Mouse (Mus musculus): ENCODE results near the gene Glb1.
"Not testable (repeated sequence)": the region's sequence is repeated elsewhere in the genome, so short reads cannot be mapped to it uniquely, and the experiment has no call there.

The Glb1 gene

DNA sequence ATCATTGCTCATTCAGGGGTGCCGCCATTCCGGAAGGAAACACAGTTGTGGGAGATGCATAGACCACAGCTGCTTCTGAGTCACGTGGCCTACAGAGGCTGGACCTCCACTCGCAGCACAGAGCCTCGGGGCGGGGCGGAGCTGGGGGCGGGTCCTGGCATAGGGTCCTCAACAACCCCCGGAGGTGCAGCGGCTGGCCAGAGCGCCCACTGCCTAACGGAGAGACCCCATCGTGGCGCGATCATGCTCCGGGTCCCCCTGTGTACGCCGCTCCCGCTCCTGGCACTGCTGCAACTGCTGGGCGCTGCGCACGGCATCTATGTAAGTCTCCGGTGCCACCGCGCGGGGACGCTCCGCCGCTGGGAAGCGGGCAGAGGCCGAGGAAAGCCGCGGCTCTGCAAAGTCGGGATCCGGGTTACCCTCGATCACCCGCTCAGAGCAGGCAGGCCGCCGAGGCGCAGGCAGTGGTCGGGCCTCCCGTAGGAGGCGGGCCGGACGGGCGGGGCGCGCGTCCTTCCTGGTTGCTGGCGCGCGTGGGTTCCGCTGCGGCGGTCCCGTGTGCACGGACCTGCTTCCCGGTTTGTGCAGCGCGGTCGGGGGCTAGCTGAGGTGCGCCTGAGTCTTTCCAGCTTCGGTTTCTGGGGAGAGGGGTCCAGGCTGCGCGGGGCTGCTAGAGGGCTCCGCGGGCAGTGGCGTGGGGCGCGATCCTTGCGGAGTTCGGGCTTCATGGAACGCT is at the start of gene Glb1, which contains the start of gene Tmppe:
TSS of gene Glb1 (plus strand) at position 128 of the 736 bp plus-strand sequence.
TSS of gene Tmppe (plus strand) at position 157 of the 736 bp plus-strand sequence.
- DNase-seq (ENCODE audit: low read depth, low spot score) = peak; percentile 85

DNA sequence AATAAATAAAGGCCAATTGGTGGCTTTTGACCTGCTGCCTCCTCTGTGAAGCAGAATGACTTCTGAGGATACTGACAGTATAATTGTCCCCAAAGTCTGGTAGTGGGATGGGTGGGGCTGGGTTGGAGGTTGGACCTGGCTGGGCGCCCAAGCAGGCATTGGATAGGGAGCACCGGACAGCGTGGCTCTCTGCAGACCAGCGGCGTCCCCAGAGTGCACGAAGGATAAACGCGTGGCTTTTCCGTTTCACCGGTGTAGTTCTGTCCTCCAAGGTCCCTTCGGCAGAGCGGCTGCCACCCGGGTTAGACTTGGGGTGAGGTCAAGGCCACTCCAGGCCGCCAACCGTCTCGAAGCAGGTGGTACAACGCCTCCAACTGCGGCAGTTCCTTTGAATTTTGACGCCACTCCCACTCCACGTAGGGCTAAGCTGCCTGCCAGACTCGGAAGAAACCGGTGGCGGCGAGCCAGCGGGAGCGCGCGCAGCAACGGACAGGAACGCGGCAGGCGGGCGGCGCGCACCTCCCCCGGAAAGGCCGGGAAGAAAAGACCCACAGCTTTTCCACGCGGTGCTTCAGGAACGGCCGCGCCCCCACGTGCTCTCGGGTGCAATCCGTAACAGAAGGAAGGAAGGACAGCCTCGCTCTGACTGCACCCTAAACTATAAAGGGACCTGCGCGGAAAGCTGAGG is 32.9 kb upstream of the Glb1 start:
- DNase-seq (ENCODE audit: low read depth, low spot score) = peak; percentile 50

DNA sequence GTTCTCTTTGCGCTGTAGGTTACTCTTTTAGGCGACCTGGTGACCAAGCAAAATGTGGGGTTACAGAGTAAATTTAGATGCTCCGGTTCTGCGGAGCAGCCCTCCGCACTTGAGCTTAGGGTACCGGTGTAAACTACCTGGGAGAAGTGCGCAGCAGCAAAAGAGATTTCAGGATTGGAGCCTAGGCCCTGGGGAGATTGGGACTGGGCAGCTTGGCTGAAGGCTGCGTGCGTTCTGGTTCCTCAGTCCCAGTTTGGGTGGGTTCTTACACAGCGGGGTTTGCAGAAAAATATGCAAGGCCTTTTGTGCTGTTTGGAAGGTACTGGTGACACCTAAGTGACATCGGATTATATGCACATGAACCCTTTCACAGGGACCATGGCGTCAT is 32.4 kb upstream of the Glb1 start:
- DNase-seq (ENCODE audit: low read depth, low spot score) = no peak

DNA sequence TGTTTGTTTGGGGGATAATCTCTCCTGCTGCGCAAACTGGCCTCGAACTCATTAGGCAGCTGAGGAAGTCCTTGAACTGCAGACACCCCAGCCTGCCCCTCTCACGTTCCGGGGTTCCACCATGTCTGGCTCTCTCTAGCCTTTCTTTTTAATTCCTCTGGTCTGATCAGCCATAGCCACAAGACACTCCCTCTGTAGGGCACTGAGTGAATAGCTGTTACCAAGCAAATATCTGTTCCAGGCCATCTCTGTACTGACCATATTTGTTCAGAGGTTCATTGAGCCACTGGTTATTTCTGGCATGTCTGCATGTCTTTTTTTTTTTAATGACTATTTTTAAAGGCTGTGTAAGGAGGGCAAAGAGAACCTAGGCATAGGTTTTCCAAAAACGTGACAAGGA is 31.5 kb upstream of the Glb1 start:
- not testable (repeated sequence) for DNase-seq (ENCODE audit: low read depth, low spot score)

DNA sequence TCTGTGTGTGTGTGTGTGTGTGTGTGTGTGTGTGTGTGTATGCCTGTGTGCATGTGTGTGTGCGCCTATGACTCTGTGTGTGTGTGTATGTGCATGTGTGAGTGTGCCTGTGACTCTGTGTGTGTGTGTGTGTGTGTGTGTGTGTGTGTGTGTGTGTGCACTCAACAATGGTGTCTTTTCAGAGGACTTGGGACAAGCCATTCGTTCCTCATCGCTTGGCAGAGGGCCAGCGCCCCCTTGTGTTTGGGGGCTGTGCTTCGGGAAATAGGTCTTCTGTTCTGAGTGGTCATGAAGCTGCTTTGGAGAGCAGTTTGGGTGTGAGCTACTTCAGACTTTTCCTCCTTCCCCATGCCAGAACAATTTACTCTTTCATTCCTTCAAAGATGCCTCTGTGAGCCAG is 29.2 kb upstream of the Glb1 start:
- DNase-seq (ENCODE audit: low read depth, low spot score) = not testable (repeated sequence)

DNA sequence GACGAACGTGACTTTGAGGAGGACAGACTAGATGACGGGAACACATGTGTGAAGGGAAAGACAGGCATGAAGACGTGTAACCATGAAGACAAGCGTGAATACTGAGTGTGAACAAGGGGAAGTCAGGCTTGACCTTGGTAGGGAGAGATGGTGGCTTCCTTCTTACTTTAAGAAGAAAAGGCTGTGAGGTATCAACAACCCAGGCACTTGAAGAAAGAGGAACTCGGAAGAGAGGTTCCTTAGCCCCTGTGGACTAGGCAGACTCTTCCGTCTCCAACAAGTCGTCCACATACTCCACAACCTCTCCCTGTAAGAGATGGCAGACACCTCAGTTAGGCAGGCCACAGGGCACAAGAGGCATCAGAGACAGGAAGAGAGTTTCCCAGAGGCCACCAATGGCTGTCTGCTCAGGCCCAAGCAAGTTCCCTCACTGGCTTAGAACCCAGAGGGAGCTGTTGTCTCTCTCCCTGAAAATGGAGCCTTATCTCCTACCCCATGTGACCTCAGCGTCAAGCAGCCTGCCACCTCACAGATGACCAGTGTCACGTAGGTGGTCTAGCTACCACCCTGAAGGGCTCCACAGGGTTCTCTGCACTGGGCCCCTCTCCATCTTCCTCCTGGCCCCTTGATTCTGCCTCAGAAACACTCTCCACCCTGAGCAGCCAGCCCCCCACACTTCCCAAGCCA is 25.5 kb upstream of the Glb1 start:
- DNase-seq (ENCODE audit: low read depth, low spot score) = no peak

DNA sequence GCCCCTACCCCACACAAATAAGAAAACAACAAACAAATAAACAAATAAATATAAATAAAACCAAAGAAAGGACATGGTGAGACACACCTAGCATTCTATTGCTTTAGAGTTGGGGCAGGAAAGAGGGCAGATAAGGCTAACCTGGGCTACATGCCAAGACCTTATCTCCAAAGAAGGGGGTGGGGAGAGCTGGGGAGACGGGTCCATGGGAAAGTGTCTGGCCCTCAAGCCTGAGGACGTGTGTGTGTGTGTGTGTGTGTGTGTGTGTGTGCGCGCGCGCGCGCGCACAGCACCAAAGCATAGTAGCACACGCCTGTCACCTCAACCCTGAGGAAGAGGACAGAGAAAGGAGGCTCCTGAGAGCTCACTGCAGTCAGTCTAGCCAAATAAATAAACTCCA is 23.7 kb upstream of the Glb1 start:
- DNase-seq (ENCODE audit: low read depth, low spot score) = no peak

DNA sequence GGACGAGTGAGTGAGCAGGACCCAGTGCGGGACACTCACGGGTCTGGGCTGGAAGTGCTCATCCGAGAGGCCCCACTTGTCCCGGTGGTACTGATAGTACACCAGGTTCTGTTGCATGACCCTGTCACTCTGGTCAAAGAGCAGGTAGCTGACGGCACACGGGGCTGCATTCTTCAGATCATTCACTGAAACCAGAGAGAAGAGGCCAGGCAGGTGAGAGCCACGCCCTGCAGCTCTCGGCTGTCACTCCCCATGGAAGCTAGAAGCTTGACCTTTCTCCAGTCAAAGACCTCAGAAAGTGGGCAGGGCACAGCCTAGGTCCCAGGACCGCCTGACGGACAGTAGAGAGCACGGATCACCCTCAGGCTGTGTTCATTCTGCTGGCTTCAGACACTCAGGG is 21.0 kb upstream of the Glb1 start:
- DNase-seq (ENCODE audit: low read depth, low spot score) = no peak

DNA sequence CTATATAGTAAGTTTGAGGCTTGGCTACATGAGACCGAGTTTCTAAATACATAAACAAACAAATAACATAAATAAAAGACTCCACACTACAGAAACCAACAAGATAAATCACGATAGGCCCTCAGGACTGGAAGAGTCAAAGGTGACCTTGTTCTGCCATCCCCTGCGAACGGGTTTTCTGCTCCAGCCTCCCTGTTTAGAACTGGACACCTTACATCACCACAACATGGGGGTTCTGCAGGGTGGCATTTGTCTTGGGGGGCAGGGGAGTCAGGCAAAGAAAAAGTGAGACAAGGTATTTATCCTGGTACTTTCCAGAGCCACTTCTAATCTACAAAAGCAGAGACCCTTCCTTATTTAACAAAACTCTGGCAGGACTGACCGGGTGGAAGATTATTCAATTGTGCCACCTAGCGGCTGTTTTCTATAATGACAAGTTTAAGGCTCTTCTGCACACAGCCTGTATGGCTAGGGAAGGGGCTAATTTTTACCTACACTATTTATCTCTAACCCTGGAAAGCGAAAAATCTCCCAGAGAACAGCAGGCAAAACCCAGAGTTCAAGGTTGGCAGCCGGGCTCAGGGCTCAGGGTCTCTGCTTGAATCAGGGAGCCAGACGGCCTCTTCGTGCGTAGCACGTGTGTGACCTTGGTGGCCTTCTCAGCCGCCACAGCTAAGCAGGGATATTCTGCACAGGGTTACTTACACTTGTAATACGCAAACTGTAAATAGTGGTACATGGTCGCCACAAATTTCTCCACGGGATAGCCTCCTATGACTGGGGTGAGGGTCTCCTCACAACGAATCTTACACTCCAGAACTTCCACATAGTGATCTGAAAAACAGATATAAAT is 19.8 kb upstream of the Glb1 start:
- no peak for DNase-seq (ENCODE audit: low read depth, low spot score)

DNA sequence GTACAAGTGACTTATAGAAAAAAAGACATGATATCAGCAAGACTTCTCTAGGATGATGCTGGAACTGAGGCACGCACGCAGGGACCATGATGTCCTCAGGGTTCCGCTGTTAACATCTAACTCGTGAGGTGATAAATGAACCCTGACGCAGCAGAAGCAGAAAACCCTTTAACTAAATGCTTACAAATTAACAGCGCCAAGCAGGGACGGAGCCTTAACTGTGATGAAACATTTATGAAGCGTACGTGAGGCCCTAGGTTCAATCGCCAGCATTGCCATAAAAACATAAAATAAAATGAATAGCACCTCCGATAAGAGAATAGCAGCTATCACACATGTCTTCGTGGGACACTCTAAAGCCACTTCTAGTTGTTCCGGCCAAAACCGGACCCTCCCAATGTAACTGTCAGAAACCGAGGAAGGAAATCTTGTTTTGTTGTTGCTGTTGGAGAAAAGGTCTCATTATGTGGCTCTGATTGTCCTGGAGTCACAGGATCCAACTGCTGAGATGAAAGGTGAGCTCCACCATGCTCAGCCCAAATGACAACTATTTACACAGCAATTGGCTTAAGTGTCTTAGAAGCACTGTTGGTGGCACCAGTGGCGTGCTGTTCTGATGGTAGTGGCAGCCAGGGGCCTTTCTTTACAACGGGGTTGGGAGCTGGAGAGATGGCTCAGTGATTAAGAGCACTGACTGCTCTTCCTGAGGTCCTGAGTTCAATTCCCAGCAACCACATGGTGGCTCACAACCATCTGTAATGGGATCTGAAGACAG is 17.8 kb upstream of the Glb1 start:
- no peak for DNase-seq (ENCODE audit: low read depth, low spot score)

DNA sequence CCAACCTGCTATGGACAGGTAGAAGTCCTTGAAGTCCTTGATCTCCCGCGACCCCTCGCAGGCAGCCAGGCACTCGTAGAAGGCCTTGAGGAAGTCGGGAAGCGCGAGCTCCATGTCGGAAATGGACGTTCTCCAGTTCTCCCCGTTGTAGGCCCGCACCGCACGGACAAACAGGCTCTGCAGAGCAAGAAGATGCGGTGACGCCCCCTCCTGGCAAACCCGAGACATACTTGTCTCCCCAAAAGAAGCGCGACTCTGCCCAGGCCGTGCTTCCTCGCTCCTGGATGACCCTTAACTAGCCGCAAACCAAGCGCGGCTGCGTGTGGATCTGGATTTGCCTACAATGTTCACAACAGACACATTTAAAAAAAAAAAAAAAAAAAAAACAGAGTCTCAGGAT is 16.2 kb upstream of the Glb1 start:
- no peak for DNase-seq (ENCODE audit: low read depth, low spot score)

DNA sequence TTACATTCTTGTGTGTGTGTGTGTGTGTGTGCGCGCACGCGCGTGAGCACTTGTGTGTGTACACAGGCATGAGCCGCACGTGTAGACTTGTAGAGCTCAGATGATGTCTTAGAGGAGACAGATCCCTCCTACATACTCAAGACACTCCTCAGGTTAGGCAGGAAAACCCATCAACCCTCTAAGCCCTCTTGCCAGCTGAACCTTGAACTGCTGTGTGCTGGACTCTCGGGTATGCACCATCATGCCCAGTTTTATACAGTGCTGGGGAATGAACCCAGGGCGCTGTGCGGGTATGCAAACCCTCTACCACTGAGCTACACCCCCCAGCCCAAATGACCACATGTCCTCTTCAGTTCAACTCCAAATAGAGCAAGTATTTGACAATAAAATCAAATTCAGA is 15.7 kb upstream of the Glb1 start:
- no peak for DNase-seq (ENCODE audit: low read depth, low spot score)

DNA sequence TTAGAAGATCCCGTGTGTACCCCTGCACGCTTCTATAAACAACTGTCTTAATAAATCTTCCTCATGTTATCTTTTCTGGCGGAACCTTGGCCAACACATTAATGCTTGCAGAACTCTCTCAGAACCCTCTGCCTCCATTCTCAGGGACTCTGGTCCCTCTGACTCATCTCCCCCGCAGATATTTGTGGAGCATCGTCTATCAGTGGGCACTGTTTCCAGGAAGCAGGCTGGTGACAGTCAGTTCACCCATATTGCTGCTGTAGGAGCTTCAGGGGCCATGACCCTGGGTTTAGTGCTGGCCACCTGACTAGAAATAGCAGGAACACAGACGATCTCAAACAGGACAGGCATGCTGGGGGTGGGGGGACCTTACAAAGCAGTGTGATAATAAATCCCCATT is 13.8 kb upstream of the Glb1 start:
- no peak for DNase-seq (ENCODE audit: low read depth, low spot score)

DNA sequence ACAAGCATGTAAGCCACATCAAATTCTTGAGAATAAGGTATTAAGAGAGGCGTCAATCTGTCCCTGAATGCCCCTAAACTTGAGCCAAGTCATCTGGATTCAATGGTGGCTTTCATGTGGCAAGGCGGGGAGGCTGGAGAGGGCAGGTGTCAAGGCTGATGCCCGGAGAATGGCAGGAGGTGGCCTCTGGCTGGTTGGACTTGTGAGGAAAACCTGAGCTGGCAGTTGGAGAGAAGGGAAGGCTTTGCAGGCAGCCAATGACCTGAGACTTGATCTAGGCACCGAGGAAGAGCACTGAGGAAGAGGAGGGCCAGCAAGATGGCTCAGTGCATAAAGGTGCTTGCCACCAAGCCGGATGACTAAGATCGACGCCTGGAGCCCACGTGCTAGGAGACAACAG is 12.6 kb upstream of the Glb1 start:
- no peak for DNase-seq (ENCODE audit: low read depth, low spot score)

DNA sequence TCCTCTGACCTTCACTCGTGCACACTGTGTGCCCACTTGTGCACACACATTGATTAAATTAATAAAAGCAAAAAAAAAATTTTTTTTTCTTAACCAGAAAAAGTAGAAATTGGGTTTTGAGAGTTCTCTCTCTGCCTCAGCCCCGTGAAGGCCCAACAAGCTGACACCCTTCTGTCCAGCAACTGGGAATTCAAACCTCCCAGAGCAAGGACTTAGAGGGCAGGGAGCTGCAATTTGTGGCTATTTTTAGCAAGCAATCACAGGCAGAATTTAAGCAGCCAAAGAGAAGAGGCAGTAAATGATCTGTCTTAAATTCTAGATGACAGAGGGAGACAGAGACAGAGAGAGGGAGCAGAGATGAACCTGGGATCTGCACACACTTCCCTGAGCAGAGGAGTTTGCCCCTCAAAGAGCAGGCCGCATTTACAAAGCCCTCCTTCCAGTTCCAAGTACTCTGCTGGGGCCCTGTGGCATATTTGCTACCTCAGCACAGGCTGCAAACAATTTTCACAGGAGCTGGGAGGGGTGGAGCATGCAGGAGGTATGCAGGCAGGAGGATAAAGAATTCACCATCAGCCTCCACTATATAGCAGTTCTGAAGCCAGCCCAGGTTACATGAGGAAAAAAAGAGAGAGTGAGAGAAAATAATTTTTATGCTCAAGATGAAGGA is 12.0 kb upstream of the Glb1 start:
- DNase-seq (ENCODE audit: low read depth, low spot score) = no peak

DNA sequence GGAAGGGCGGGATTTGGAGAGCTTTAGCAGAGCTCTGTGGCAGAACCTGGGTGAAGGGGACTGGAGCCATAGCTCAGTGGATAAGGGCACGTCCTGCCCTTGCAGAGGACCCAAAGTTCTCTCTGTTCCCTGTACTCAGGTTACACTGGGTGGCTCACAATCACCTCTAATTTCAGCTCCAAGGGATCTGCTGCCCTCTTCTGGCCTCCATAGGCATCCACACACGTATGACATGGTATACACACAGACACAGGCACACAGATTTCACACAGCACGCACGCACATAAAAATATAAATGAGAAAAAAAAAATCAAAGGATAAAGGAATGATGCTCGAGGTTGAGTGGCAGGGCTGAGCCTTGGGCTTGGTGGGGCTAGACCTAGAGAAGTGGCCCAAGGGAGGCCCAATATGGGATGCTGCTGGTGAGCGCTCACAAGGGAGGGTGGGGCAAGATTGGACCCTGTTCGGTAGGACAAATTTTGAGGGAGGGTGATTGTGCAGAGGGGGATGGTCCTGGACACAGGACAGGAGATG is 11.4 kb upstream of the Glb1 start:
- no peak for DNase-seq (ENCODE audit: low read depth, low spot score)

DNA sequence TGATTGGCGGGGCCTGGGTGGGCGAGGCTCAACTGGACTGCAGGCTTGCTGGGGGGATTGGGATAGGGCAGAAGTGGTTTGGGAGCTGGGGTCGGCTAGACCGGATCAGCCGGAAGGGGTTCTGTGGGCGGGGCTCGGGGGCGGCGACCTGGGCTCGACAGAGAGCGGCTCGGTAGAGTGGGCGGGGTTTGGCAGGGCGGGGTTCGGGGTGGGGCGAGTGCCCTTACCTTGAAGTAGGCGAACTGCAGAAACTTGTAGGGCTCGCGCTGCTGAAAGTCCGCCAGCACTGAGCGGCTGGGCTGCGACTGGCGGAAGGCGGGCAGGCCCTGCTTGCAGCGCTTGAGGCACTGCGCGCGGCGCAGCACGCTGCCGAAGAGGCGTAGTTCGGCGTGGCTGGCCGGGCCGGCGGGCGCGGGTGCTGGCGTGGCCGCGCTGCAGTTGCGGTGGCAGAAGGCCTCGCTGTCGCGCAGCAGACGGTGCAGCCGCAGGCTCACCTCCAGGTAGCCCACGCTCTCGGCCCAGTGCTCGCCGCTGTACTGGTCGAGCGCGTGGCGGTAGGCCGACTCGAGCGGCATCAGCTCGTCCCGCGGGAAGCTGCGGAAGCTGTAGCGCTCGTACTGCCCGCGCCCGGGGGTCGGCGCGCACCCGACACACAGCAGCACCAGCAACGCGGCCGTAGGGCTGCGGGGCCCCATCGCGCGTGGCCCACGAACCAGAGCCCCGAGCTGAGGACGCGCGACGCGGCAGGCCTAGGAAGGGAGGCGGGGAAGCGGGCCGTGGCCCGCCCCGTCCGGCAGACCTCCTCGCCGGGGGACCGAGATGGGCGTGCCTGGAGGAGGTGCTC is 10.7 kb upstream of the Glb1 start, which contains the start of gene Crtap:
TSS of gene Crtap (minus strand) at position 771 of the 844 bp plus-strand sequence.
- DNase-seq (ENCODE audit: low read depth, low spot score) = peak; percentile 72

DNA sequence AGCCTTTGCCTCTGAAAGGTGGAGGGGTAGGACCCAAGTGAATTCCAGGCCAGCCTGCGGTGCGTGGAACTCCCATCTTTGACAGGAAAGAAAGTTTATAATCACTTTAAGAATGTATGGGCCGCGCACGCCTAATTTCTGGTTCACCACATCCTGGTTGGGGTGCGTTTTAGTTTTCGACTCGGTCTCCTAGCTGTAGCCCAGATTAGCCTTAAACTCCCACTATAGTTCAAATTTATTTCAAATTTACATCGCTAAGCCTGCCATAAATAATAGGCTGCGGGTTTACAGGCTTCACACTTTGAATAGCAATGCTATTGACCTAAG is 10.2 kb upstream of the Glb1 start:
- DNase-seq (ENCODE audit: low read depth, low spot score) = no peak

DNA sequence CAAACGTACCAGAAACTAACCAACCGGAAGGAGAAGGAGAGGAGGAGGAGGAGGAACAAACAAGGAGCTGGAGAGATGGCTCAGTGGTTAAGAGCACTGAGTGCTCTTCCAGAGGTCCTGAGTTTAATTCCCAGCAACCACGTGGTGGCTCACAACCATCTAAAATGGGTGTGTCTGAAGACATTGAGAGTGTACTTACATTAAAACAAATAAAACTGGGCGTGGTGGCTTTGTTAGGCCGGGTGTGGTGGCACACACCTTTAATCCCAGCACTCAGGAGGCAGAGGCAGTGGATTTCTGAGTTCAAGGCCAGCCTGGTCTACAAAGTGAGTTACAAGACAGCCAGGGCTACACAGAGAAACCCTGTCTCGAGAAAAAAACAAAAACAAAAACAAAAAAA is 6.7 kb upstream of the Glb1 start:
- not testable (repeated sequence) for DNase-seq (ENCODE audit: low read depth, low spot score)
